Mouse (Mus musculus): ENCODE data around the gene Gm13272.
"Not testable (repeated sequence)": the region's sequence is repeated elsewhere in the genome, so short reads cannot be mapped to it uniquely, and the experiment has no call there.

DNA sequence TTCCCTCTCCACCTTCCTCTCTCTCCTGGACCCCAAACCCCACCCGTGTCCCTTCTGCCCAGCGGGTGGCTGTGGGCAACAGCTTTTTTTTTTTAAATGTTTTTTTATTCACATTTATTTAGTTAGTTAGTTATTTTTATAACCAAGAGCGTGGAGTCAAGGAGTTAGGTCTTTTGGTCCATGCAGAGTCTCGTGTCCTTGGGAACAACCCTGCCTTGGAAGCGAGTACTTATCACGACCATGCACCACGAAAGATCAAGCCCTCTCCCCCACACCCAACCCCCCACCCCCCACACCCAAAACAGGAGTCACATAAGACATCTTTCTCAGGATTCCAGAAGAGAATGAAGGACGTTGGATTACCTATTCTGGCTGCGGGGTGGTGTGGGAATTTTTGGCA is 17.3 kb upstream of the Gm13272 start:
- not testable (repeated sequence) for TF ChIP-seq CEBPB (IDR thresholded peaks at IDR 0.05; ENCODE audit: insufficient read depth, poor library complexity, severe bottlenecking); E2F4 (IDR thresholded peaks at IDR 0.05; ENCODE audit: insufficient read depth); POLR2AphosphoS2 (IDR thresholded peaks at IDR 0.05; ENCODE audit: insufficient read length, low read depth); USF1 (IDR thresholded peaks at IDR 0.05; ENCODE audit: low read depth)

Data from myocyte (in vitro differentiated cells).